Mouse (Mus musculus) left cerebral cortex, adult 2 months (tissue): Measurements from ENCODE around the gene Commd1. TPM values are rescaled to one million over a fixed set of nuclear protein-coding genes. Genes with fewer than 3 reads are reported as not detected.

ENCODE experiments used
- DNase-seq, 2 experiments: peaks; one replicate each; pipeline ENCODE4 v3.0.0; 2021 to 2022; ENCODE audit warnings: low spot score in 2 of 2, mixed read lengths in 1 of 2; ENCODE audit errors: extremely low spot score in 1 of 2
- H3K27ac ChIP-seq: fragments of 200-600 bp; 2 replicates; pipeline ENCODE4 v1.8.1; 2022
- H3K4me3 ChIP-seq: fragments of 200-600 bp; 2 replicates; pipeline ENCODE4 v1.8.1; 2022
- CTCF ChIP-seq: fragments of 200-600 bp; IDR thresholded peaks from 2 replicates; pipeline ENCODE4 v1.8.1; 2022; ENCODE audit warnings: antibody characterized with exemption, mild to moderate bottlenecking, moderate library complexity
- intact Hi-C: fragments of 180-260 bp; cut with DNase I; formaldehyde crosslinking; loops from one replicate; pipeline ENCODE4 v1.15.1; 2025
- total RNA-seq, 2 experiments: library from RNA; stranded (reverse); gene quantifications; 2 replicates each; pipeline ENCODE4 v1.2.3; 2021

Gene Commd1
- total RNA-seq, 2 experiments from 2014 or later, result 36.7 to 47.7 TPM

GRCm38 (mm10) chr11:22860335-22861227 is 121.6 kb downstream of the Commd1 start, which contains the start of gene B3gnt2:
TSS of gene B3gnt2 (minus strand) at chr11:22860961.
- TF ChIP-seq CTCF, result no peak
- intact Hi-C loops, result no loop called here
- no peak for DNase-seq
- H3K4me3 ChIP-seq, result peak within 1 kb of the TSS; percentile 93
- H3K27ac ChIP-seq, result peak within 1 kb of the TSS; percentile 91

DNA sequence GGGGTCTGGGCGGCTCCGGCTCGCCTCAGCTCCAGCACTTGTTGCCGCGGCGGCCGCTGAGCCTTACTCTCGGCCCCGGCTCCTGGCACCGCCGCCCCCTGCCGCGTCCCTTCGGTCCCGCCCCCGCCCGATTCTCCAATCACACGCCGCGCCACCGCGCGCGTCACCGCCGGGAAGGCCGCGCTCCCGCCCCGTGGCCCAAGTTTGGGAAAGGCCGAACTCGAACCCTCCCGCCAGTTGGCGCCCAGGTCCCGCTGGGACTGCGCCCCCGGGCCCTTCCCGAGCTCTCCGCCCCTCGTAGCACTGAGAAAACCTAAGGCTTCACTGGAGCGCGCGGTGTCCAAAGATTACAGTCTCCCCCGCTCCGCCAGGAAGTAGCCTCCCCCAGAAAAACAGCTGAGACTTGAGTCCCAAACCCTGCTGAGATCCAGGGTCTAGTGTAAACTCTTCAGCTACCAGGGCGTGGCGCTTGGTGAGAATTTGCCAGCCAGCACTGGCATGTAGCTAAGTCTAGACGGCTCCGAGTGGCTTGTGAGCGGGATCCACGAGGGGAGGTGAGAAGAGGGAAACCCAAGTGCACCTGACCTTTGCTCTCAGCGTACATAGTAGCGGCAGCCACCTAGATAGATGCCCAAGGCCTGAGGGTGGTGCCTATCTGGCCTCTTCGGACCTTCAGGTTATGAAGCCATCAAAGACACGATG is 122.4 kb downstream of the Commd1 start:
- Histone ChIP-seq H3K4me3 (peak overlapping the region; percentile 93), H3K27ac (peak overlapping the region; percentile 91)
- intact Hi-C loops, result loop anchor here (2.0 to 5.0 kb wide), 4 partner anchors 29 to 229 kb away; no protein-coding TSS in a partner anchor
- peak; percentile 81 for DNase-seq
- no peak; the same call in none of the 2 replicates for TF ChIP-seq CTCF

GRCm38 (mm10) chr11:22859301-22859632 is 122.9 kb downstream of the Commd1 start:
- DNase-seq, result no peak
- intact Hi-C loops, result loop anchor here (2.0 to 5.0 kb wide), 4 partner anchors 28 to 228 kb away; no protein-coding TSS in a partner anchor
- TF ChIP-seq CTCF, result no peak
- Histone ChIP-seq H3K27ac (peak overlapping the region; percentile 91), H3K4me3 (peak overlapping the region; percentile 93)

DNA sequence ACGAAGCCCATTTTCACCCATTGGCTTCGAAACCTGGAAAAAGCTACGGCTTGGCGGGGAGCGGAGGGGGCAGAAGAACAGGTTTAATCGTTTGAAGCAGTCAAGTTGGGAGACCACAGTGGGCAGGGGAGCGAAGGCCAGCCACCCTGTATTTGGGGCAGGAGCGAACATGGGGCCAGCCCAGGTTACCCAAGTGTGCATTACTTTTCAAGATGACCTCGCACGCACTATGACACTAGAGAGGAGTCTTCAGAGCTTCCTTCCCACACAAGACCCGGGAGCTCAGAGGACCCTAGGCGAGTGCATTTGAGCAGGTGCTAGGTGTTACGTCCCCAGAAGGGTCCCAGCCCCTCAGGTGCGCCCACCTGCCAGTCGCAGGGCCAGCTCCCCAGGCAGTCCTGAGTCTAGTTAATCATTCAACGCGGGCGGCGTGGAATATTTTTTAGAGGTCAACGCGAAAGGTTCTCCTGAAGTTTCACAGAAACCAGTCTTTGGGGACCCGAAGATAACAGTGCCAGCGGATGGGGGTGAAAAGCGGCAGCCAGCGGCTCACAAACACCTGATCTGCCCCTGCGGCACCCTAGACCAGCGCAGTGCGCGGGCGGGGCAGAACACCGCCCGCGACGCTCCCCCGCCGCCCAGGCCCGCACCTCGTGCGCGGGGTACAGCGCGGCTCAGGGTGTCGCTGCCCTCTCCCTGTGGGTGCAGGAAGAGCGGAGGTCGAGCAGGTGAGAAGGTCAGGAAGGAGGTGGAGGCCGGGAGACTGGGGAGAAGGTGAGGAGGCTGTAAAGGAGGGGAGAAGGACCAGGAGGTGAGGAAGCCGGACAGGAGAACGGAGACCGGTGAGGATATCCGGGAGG is 123.5 kb downstream of the Commd1 start:
- Histone ChIP-seq H3K27ac (peak overlapping the region; percentile 91), H3K4me3 (peak overlapping the region; percentile 93)
- no peak for TF ChIP-seq CTCF
- intact Hi-C loops, result loop anchor here (2.0 to 5.0 kb wide), 4 partner anchors 28 to 228 kb away; no protein-coding TSS in a partner anchor
- peak in 1 of 2 experiments; percentile 22 for DNase-seq

- DNase-seq, result no peak
- peak overlapping the region; percentile 91 for H3K27ac ChIP-seq
- intact Hi-C loops, result loop anchor here (2.0 to 5.0 kb wide), 4 partner anchors 27 to 227 kb away; no protein-coding TSS in a partner anchor
- no peak for TF ChIP-seq CTCF
- H3K4me3 ChIP-seq, result peak overlapping the region; percentile 93
These were observed 124.3 kb downstream of the Commd1 start for GRCm38 (mm10) chr11:22857705-22858440.

GRCm38 (mm10) chr11:22857106-22857704 is 125.0 kb downstream of the Commd1 start:
- Histone ChIP-seq H3K27ac (peak overlapping the region; percentile 24; the same call in 1 of the 2 replicates), H3K4me3 (peak overlapping the region; percentile 93; the same call in 1 of the 2 replicates)
- TF ChIP-seq CTCF, result no peak
- intact Hi-C loops, result loop anchor here (5.0 kb wide), 2 partner anchors 80 to 100 kb away; no protein-coding TSS in a partner anchor
- no peak for DNase-seq

DNA sequence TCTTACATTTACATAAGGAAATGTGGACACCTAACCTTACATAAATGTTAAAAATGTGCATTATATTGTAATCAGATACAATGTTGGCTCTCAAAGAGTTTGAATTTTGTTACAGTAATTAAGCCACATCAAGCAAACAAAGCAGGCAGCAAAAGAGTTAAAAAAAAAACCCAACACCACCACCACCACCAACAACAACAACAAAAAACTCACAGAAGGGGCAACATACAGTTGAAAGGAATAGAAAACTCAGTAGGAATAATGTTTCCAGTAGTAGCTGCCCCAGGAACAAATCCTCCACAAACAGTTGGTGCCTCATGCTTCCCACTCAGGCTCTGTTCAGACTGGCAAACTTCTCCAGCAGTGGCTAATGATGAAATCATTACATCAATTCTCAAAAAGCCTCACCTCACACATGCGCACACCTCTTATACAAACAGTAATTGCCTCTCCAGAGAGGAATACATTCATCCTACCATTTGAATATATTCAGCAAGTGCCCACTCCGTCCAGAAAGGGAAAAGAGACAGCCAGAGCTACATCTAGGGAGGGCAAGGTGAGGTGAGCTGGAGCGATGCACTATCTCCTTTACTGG is 125.7 kb downstream of the Commd1 start:
- no peak overlapping the region for H3K27ac ChIP-seq
- intact Hi-C loops, result loop anchor here (5.0 kb wide), 2 partner anchors 81 to 101 kb away; no protein-coding TSS in a partner anchor
- DNase-seq, result no peak
- TF ChIP-seq CTCF, result no peak
- no peak overlapping the region for H3K4me3 ChIP-seq

DNA sequence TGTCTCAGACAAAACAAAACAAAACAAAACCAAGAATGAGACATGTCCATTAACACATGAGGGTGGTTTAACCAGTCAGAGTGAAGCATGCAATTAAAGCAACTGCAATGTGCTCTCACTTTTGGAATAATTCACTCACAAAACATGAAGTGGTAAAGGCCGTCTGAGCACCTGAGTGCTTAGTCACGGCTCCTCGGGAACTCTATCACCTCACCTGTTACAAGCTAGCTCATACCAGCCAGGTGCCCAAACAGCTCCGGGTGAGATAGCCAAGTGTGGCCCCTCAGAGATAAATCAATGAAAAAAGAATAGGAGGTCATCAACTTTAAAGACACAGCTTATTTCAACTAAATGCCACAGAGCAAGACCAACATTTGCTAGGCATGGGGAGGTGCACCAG is 127.6 kb downstream of the Commd1 start:
- TF ChIP-seq CTCF, result no peak
- Histone ChIP-seq H3K27ac (no peak overlapping the region), H3K4me3 (no peak overlapping the region)
- DNase-seq, result no peak
- intact Hi-C loops, result no loop called here

DNA sequence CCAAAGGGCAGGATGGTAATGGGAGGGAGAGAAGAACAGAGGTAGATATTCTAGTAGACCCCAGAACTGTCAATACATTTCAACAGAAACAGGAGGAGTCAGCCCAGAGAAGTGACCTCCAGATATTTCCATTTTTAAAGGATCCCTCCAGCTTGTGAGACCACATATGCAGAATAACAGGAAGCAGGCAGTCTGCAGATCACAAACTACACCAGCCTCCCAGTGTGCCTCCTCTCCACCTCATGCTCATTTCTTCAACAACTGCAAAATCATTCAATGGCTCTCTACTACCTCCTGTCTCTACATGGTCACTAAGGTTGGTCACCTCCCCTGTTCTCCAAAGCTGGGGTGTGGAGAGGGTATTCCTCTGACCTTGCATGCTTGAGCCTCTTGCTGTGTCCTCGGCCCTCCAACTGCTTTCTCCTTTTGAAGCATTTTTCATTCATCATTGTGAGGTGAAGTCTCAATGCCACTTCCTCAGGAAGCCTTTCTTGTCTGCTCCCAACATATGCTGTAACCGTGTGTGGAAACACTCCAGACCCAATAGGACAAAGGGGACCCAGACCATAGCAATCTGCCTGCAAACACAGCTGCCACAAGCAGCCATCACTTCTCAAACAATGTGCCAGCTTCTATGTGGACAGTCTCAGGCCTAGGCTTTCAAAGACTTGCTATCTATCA is 128.6 kb downstream of the Commd1 start:
- H3K4me3 ChIP-seq, result no peak overlapping the region
- intact Hi-C loops, result no loop called here
- no peak overlapping the region for H3K27ac ChIP-seq
- DNase-seq, result no peak
- TF ChIP-seq CTCF, result no peak
